Mouse (Mus musculus): ENCODE data around the gene Tktl1. TPM values are rescaled to one million over a fixed set of nuclear protein-coding genes. Genes with fewer than 3 reads are reported as not detected.
A peak's percentile ranks its signal among the peaks of the same experiment; 100 is the strongest.
"Not testable (repeated sequence)": the region's sequence is repeated elsewhere in the genome, so short reads cannot be mapped to it uniquely, and the experiment has no call there.

Gene Tktl1
- polyA plus RNA-seq (2015; fragmentation: Nextera tagmentation; extraction: Ambion mirVana), result not detected in 2 replicates

DNA sequence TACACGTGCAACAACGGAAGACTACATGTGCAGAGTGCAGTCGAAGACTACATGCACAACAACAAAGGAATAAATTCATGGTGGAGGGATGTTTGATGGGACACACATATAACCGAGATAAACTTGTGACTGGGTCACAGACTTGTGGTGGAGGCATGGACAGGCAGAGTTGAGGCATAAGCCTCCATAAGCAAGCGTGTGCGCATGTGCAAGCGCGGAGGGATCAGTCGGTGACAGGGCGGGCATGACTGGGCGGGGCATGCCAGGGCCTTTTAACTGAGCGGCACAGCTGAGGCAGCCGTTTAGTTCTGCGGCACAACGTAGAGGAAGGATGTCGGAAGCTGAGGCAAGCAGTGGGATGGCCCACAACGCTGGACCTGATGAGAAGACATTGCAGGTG is at the start of gene Tktl1:
Gene Tktl1 (plus strand): TSS at position 301 of the 400 bp plus-strand sequence.
- DNase-seq, result no peak
- Histone ChIP-seq H3K4me1 (replicated peaks) (no peaks in the 10 kb centered on the region), H3K36me3 (no peaks in the 10 kb centered on the region), H3K9me3 (replicated peaks) (no peaks in the 10 kb centered on the region), H3K27me3 (no peaks in the 10 kb centered on the region), H3K4me2 (no peak within 1 kb of the TSS), H3K27ac (no peak within 1 kb of the TSS), H3K9ac (no peak within 1 kb of the TSS), H3K4me3 (replicated peaks) (no peak within 1 kb of the TSS)
- no peak for ATAC-seq (ENCODE audit: low read depth)
- WGBS (ENCODE audit: insufficient replicate concordance), result 79% methylated on average over 17 of the region's 17 CpGs

DNA sequence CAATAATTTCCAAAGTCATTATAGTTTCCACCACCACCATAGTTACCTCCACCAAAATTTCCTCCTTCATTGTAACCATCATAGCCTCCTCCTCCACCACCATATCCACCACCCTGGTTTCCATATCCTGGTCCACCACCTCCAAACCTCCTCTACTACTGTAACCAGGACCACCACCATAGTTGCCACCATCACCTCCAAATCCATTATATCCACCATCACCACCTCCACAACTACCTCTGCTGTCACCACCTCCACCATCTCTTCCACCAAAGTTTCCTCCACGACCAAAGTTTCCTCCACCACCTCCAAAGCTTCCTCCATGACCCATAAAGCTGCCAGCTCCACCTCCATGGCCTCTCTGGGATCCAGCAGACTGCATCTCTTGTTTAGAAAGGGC is 41.8 kb upstream of the Tktl1 start, which contains the start of gene Mecp2:
Gene Mecp2 (minus strand): TSS at position 101 of the 400 bp plus-strand sequence.
- H3K4me2 ChIP-seq; H3K9me3 ChIP-seq (replicated peaks); H3K27me3 ChIP-seq; H3K4me3 ChIP-seq (replicated peaks); H3K36me3 ChIP-seq; DNase-seq; H3K27ac ChIP-seq; ATAC-seq (ENCODE audit: low read depth); H3K9ac ChIP-seq; H3K4me1 ChIP-seq (replicated peaks): not testable (repeated sequence)
- WGBS (ENCODE audit: insufficient replicate concordance), result 17% methylated on average over 1 of the region's 1 CpGs

DNA sequence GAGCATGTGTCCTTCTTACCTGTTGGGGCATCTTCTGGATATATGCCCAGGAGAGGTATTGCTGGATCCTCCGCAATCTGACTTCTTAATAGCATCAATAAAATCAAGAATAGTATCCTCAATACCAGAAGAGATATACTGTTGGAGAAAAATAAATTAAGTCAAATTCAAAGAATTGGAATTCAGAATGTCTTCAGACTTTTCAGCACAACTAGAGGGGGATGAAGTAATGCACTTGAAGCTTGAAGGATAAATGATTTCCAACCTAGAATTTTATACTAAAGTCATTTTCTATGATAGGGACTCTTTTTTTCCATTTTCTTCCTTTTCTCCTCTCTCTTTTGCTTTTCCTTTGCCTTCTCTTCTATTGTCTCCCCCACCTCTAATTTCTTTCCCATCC is 9.3 kb upstream of the Tktl1 start, which contains the start of gene Tex28:
Gene Tex28 (minus strand): TSS at position 101 of the 400 bp plus-strand sequence.
- Histone ChIP-seq H3K4me1 (replicated peaks) (no peaks in the 10 kb centered on the region), H3K9ac (no peak within 1 kb of the TSS), H3K27ac (no peak within 1 kb of the TSS), H3K9me3 (replicated peaks) (no peaks in the 10 kb centered on the region), H3K36me3 (no peaks in the 10 kb centered on the region), H3K27me3 (no peaks in the 10 kb centered on the region), H3K4me2 (no peak within 1 kb of the TSS), H3K4me3 (replicated peaks) (no peak within 1 kb of the TSS)
- ATAC-seq (ENCODE audit: low read depth) (no peak), DNase-seq (no peak)
- 67% methylated on average over 1 of the region's 1 CpGs for WGBS (ENCODE audit: insufficient replicate concordance)

DNA sequence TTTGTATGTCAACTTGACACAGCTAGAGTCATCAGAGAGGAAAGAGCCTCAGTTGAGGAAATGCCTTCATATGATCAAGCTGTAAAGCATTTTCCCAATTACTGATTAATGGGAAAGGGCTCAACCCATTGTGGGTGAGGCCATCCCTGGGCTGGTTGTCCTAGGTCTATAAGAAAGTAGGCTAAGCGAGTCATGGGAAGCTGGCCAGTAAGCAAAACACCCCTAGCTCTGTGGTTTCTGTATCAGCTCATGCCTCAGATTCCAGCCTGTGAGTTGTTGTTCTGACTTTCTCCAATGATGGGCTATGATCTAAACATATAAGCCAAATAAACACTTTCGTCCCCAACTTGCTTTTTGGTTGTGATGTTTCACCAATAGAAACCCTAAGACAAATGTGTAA is 26.5 kb downstream of the Tktl1 start:
- H3K9me3 ChIP-seq (replicated peaks), result no peaks in the 10 kb centered on the region
- H3K4me3 ChIP-seq (replicated peaks), result no peak overlapping the region
- no peaks in the 10 kb centered on the region for H3K36me3 ChIP-seq
- no peak overlapping the region for H3K9ac ChIP-seq
- H3K27me3 ChIP-seq, result no peaks in the 10 kb centered on the region
- ATAC-seq (ENCODE audit: low read depth) (no peak), DNase-seq (no peak)
- no peaks in the 10 kb centered on the region for H3K4me1 ChIP-seq (replicated peaks)
- 55% methylated on average over 2 of the region's 2 CpGs for WGBS (ENCODE audit: insufficient replicate concordance)
- no peak overlapping the region for H3K4me2 ChIP-seq
- H3K27ac ChIP-seq, result no peak overlapping the region

DNA sequence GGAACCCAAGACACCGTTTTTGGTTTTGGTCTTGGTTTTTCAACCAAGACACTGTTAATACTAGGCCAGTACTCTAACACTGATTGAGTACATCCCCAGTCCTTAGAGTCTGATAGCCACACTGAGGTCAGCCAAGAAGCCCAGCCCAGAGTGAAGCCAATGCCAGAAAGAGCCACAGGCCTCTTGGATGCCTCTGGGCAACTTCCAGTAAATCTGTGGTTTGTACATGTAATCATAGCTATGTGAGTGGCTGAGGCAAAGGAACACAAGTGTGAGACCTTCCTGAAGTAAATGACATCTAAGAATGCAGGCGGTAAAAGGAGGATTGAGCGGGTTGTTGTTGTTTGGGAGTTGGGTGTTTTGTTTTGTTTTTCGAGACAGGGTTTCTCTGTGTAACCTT is 41.4 kb downstream of the Tktl1 start:
- ATAC-seq (ENCODE audit: low read depth), result no peak

DNA sequence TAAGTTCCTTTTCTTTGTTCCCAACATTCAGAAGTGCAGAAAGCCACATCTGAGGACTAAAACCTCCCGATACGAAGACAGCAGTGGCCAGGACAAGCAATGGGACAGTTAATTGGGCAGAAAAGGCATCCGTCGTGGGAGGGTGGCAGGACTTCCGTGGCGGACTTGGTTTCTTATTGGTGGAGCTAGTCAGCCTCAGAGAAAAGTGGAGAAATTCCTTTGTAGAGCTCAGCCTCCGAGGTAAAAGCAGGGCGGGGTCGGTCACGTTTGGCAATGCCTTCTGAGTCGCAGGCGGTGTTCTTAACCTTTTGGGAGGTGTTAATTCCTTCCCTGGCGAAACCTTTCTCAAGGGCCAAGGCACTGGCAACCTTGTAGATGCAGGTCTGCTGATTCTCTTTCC is 42.4 kb downstream of the Tktl1 start:
- Histone ChIP-seq H3K36me3 (peaks cover 1% of the 10 kb centered on the region; the same call in 1 of the 2 replicates), H3K27me3 (no peaks in the 10 kb centered on the region), H3K9ac (no peak overlapping the region), H3K4me2 (no peak overlapping the region), H3K9me3 (replicated peaks) (no peaks in the 10 kb centered on the region), H3K4me1 (replicated peaks) (no peaks in the 10 kb centered on the region), H3K27ac (no peak overlapping the region), H3K4me3 (replicated peaks) (no peak overlapping the region)
- 54% methylated on average over 13 of the region's 13 CpGs for WGBS (ENCODE audit: insufficient replicate concordance)
- DNase-seq (no peak), ATAC-seq (ENCODE audit: low read depth) (no peak)

More for the DNA sequence above, 41.4 kb downstream of the Tktl1 start:
- 74% methylated on average over 4 of the region's 4 CpGs for WGBS (ENCODE audit: insufficient replicate concordance)
- Histone ChIP-seq H3K4me2 (no peak overlapping the region), H3K36me3 (no peaks in the 10 kb centered on the region), H3K27ac (no peak overlapping the region), H3K4me3 (replicated peaks) (no peak overlapping the region), H3K9ac (no peak overlapping the region), H3K27me3 (no peaks in the 10 kb centered on the region), H3K9me3 (replicated peaks) (no peaks in the 10 kb centered on the region), H3K4me1 (replicated peaks) (no peaks in the 10 kb centered on the region)
- no peak for DNase-seq

DNA sequence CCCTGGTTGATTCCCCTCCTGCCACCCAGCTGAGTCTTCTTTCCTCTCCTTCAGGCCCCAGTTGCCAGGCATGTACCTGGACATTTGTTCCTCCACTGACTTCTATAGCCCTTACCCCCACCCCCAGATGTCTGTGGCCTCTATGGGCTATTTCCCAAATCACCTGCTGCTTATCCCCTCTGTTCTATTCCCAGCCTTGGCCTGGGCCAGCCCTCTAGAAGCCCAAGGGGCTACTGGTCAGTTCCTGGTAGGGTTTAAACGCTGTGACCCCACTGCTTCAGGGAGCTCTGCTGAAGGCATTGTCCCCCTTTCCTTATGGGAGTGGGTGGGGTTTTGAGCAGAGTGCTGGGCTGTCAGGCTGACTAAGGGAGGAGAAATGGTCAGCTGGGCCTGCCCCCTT is 43.0 kb downstream of the Tktl1 start:
- 38% methylated on average over 1 of the region's 1 CpGs for WGBS (ENCODE audit: insufficient replicate concordance)
- H3K4me1 ChIP-seq (replicated peaks); H3K36me3 ChIP-seq; H3K9ac ChIP-seq; H3K9me3 ChIP-seq (replicated peaks); DNase-seq; H3K4me3 ChIP-seq (replicated peaks); ATAC-seq (ENCODE audit: low read depth); H3K27me3 ChIP-seq; H3K4me2 ChIP-seq; H3K27ac ChIP-seq: not testable (repeated sequence)

DNA sequence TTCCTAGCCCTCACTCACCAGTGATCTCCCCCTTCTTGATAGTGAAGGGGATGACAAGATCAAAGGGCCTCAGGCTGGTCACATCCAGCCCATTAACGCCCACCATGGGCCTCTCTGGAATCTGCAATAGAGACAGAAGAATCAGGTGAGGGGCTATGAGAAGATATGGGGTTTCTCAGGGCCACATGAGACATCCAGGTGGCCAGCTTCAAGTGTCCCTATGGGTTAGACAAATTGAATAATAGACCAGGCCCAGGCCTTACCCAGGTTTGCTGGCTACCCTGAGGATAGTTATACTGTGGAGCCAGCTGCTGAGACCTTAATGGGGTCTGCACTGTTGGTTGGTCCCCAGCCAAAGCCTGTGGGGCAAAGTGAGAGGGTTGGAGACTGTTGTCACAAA is 53.0 kb downstream of the Tktl1 start:
- Histone ChIP-seq H3K9ac (no peak overlapping the region), H3K27ac (no peak overlapping the region), H3K9me3 (replicated peaks) (no peaks in the 10 kb centered on the region), H3K27me3 (no peaks in the 10 kb centered on the region), H3K4me1 (replicated peaks) (no peaks in the 10 kb centered on the region), H3K4me2 (no peak overlapping the region), H3K36me3 (peaks cover 64% of the 10 kb centered on the region), H3K4me3 (replicated peaks) (no peak overlapping the region)
- no peak for DNase-seq
- no peak for ATAC-seq (ENCODE audit: low read depth)
- WGBS (ENCODE audit: insufficient replicate concordance), result 52% methylated on average over 1 of the region's 1 CpGs

DNA sequence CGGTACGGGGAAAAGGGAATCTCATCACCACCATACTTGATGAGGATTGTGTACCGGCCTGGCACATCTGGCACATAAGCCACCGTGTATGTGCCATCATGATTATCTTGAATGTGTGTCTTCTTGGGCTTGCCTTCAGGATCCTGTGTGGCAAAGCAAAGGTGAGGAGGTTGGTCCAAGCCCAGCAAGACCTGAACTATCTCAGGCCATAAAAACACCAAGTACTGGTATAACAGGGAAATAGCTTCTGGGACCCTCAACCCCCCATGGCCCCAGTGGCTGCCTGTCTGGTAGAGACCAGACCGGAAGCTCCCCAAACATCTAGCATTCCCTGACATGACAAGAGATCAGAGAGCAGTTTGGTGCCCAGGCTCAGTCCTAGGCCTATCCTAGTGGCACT is 56.1 kb downstream of the Tktl1 start:
- 76% methylated on average over 5 of the region's 5 CpGs for WGBS (ENCODE audit: insufficient replicate concordance)
- Histone ChIP-seq H3K4me3 (replicated peaks) (no peak overlapping the region), H3K9ac (no peak overlapping the region), H3K4me1 (replicated peaks) (no peaks in the 10 kb centered on the region), H3K4me2 (no peak overlapping the region), H3K27me3 (no peaks in the 10 kb centered on the region), H3K27ac (no peak overlapping the region), H3K9me3 (replicated peaks) (no peaks in the 10 kb centered on the region), H3K36me3 (peaks cover 59% of the 10 kb centered on the region)
- ATAC-seq (ENCODE audit: low read depth) (no peak), DNase-seq (no peak)

DNA sequence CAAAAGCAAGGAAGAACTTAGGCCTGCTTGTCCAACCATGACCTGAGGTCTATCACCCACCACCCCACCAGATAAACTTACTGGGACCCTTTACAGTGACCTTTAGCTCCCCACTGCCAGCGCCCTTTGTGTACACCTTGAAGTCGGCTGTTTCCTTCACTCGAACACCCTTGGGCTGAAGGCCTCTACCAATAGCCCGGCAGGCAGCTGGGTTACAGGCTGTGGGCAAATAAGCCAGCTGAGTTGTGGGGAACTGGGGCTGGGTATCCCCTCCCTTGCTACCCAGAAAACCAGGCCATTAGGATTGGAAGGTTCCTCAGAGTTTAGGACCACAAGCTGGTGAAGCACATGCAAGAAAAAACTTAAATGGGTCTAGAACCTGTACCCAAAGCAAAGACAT is 63.3 kb downstream of the Tktl1 start:
- no peaks in the 10 kb centered on the region for H3K9me3 ChIP-seq (replicated peaks)
- no peak overlapping the region for H3K4me3 ChIP-seq (replicated peaks)
- no peak overlapping the region for H3K4me2 ChIP-seq
- H3K27ac ChIP-seq, result no peak overlapping the region
- peaks cover 52% of the 10 kb centered on the region for H3K36me3 ChIP-seq
- H3K9ac ChIP-seq, result no peak overlapping the region
- no peak for ATAC-seq (ENCODE audit: low read depth)
- H3K4me1 ChIP-seq (replicated peaks), result peaks cover 24% of the 10 kb centered on the region
- H3K27me3 ChIP-seq, result no peaks in the 10 kb centered on the region
- 76% methylated on average over 4 of the region's 4 CpGs for WGBS (ENCODE audit: insufficient replicate concordance)
- no peak for DNase-seq

DNA sequence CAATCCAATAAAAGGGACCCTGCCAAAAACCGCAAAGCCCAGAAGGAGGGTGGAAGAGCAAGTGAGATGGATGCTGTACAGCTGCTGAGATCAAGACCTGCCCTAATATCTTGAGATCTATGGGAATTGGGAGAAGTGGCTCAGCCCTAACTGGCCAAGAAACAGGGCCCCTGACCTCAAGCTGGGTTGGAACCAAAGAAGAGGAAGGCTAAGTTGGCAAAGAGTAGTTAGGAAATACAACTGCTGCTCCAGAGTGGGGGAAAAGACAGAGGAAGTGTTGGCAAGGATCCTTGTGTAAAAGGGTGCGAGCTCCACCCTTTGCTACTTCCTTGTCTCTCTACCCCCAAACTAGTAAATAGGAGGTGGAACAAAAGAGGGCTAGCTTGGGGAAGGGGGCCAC is 66.3 kb downstream of the Tktl1 start:
- Histone ChIP-seq H3K9ac (peak overlapping the region; percentile 22; the same call in 1 of the 2 replicates), H3K27ac (0 out of 2 replicates have a peak overlapping the region, but pooled peaks have one; percentile 43), H3K9me3 (replicated peaks) (no peaks in the 10 kb centered on the region), H3K4me2 (peak overlapping the region; percentile 83), H3K4me3 (replicated peaks) (0 out of 2 replicates have a peak overlapping the region, but pooled peaks have one; percentile 61), H3K4me1 (replicated peaks) (peaks cover 33% of the 10 kb centered on the region), H3K36me3 (peaks cover 33% of the 10 kb centered on the region), H3K27me3 (no peaks in the 10 kb centered on the region)
- ATAC-seq (ENCODE audit: low read depth) (no peak), DNase-seq (no peak)
- WGBS (ENCODE audit: insufficient replicate concordance), result 58% methylated on average over 2 of the region's 2 CpGs

DNA sequence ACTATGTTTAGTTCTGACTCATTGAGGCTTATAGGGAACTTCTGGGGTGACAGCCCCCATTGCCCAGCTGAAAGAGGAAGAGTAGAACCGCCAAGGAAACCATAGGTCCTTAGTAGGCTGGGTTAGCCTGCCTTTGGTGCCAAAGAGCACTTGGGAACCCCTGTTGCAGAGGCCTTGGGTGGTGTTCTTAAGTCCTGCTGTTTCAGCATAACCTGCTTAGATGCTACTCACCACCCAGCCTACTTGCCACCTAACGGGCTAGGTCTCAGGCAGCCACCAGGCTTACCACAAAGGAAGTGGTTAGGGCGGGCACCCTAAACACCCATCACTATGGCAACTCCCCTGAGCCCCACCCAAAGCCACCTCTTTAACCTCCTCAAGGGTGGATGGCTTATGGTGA is 66.7 kb downstream of the Tktl1 start:
- peak overlapping the region; percentile 61 for H3K4me3 ChIP-seq (replicated peaks)
- H3K4me2 ChIP-seq, result peak overlapping the region; percentile 83
- peaks cover 33% of the 10 kb centered on the region for H3K36me3 ChIP-seq
- DNase-seq, result peak; percentile 52
- H3K9ac ChIP-seq, result peak overlapping the region; percentile 22; the same call in 1 of the 2 replicates
- 0 out of 2 replicates have a peak overlapping the region, but pooled peaks have one; percentile 43 for H3K27ac ChIP-seq
- no peaks in the 10 kb centered on the region for H3K9me3 ChIP-seq (replicated peaks)
- ATAC-seq (ENCODE audit: low read depth), result peak; percentile 69
- peaks cover 33% of the 10 kb centered on the region for H3K4me1 ChIP-seq (replicated peaks)
- WGBS (ENCODE audit: insufficient replicate concordance), result 18% methylated on average over 3 of the region's 3 CpGs
- no peaks in the 10 kb centered on the region for H3K27me3 ChIP-seq

Data from liver, embryonic 13.5 days (tissue).